Mouse (Mus musculus) cerebellum, adult 9-11 months (tissue): ENCODE data around the gene Olfr1161.
"Not testable (repeated sequence)": the region's sequence is repeated elsewhere in the genome, so short reads cannot be mapped to it uniquely, and the experiment has no call there.

ENCODE experiments used
- DNase-seq: peaks from one replicate; pipeline ENCODE4 v3.0.0; 2022

Olfr1161 gene

DNA sequence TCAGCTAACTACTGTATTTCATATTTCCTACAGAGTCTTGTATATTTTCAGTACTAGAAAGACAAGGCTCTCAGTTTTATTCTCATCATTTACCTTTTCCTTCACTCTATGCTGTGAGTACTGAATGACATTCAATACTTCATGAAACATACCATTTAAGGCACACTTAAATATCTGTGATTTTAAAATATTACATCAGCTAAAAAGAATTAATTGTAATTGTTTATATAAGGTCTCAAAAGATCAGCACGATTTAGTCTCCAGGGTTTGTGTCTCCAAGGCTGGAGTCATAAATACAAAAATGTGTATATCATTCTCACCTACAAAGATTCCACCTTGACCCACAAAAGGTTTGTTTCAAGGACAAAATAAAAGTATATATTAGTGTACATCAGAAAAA lies at the start of gene Olfr1161:
Gene Olfr1161, plus strand, starts transcription at position 301 of the 400 bp plus-strand sequence.
- DNase-seq: not testable (repeated sequence)

DNA sequence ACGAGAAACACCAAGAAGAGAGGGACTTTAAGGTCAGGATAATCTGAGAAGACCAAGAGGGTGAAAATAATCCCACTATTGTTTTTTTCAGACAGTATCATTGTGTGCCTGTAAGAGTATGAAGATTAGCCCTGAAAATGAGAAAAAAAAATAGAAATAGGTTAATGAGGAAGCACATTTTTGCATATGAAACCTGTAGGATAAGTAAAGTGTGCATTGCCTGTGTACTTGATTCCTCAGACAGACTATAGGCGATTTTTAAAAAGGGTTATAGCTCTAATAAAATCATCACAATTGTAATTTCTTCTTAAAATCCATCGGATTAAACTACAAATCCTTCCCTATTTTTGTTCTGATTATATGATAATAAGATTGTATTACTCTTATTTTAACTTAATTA lies 48.0 kb upstream of the Olfr1161 start, which contains the start of gene Olfr74:
Gene Olfr74, minus strand, starts transcription at position 101 of the 400 bp plus-strand sequence.
- DNase-seq: no peak

DNA sequence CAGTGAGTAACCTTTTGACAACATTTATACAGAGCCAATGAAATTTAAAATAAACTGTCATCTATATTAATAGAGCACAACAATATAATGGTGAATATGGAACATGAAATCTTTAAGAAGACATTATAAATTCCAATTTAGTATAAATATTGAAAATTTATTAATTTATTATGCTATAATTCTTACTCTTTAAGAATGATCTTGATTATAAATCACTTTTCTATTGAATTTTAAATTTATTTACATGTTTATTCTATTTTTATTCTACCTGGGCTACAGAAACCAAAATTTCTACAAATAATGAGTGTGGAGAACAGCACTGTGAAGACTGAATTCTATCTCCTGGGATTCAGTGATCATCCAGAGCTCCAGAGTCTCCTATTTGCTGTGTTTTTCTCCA lies 32.8 kb upstream of the Olfr1161 start, which contains the start of gene Olfr1158:
Gene Olfr1158, plus strand, starts transcription at position 301 of the 400 bp plus-strand sequence.
- DNase-seq: no peak

DNA sequence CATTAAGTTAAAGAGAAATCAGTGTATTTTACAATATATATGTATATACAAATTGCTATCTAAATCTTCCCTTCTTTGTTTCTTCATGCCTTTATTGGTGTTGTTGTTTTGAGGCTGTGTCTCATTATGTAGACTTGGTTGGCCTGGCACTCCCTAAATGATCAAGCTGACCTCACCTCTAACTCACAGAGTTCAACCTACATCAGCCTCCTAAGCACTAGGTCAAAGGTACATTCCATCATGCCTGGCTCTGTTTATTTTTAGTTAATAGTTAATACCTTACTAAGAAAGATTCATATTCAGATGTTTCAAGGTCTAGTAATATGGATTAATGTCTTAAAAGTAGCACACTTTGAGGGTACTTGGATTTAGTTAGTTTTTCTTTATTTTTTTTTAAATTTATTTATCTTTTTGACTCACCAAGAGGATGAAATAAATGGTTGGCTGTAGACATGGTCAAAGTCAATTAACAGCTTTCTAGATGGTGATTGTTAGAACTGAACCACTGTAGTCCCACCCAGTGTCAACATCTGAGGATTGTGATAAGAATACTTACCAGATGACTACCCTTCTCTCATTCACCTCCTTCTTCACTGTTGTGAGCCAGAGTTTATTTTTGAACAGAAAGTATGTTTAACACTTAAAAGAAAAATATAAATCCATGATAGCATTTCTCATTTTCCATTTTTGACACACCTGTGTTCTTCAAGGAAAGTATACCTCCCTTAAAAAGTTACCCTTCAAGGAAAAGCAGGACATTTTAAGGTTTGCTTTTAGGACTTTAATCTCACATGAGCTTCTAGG lies 14.9 kb upstream of the Olfr1161 start, which contains the start of gene Olfr1160:
Gene Olfr1160, minus strand, starts transcription at position 754 of the 804 bp plus-strand sequence.
- DNase-seq: no peak

DNA sequence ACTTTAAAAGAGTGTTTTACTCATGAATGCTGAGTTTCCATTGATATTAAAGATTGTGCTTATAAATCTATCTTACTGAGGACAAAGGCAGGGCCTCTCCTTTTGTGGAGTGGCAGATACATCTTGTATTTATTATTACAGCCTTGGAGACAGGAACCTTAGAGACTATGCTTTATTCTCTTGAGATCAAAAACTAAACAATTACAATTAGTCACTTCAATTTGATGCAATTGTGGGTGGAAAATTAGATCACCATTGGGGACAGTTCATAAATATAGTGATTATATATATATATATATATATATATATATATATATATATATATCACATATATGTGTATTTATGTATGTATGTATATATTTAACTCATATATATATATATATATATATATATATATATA lies 15.0 kb downstream of the Olfr1161 start, which contains the start of gene Olfr73:
Gene Olfr73, minus strand, starts transcription at position 101 of the 400 bp plus-strand sequence.
- DNase-seq: no peak

DNA sequence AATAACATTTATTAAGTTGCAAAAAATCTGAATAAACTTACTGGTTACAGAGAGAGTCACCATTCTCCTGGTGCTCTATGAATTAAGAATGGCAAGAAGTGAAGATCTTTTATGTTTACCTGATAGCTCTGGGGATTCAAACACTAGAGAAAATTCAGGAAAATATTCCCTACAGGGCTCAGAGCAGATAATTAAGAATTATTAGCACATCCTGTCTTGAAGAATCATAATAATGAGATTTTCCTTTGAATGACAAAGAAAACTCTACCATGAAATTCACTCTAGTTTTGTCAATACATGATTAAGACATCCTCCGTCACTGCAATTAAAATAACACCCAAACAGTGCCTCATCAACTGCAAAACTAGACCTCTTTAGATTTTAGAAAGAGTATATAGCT lies 28.5 kb downstream of the Olfr1161 start, which contains the start of gene Olfr1162:
Gene Olfr1162, minus strand, starts transcription at position 101 of the 400 bp plus-strand sequence.
- DNase-seq: no peak

DNA sequence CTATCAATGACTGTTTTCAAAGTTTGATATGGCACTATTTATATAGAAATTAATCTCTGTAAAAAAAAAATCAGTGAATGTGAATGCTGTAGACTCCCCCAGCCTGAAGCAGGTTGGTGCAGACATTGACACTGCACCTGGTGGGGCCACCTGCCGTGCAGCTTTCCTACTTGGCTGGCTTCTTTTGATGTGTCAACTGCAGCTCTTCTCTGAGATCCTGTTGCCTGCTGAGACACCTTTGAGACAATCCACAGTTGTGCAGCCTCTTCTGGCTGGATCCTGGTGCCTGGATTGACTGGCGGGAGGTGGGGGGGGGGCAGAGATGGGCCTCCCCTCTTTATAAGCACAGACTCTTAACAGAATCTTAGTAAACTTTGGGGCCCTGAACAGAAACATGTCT lies 41.0 kb downstream of the Olfr1161 start:
- no peak for DNase-seq

DNA sequence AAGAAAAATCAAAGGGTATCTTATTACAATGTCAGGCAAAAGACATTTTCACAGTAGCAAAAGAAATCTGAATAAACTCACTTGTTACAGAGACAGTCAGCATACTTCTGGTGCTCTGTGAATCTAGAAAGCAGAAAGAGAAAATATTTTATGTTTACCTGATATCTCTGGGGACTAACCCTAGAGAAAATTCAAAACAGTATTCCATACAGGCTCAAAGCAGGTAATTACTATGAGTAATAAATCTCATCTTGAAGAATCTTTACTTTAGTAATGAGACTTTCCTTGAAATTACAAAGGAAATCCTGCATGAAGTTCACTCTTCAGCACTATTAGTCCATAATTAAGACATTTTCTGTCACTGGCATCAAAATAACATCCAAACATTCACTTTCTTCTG lies 49.2 kb downstream of the Olfr1161 start, which contains the start of gene Olfr1163:
Gene Olfr1163, minus strand, starts transcription at position 101 of the 400 bp plus-strand sequence.
- no peak for DNase-seq
